ENCODE assay signal across 8 mouse cellular contexts in genomic region chr11:42419791-42420633, GRCm38 (mm10). TPM values are rescaled to one million over a fixed set of nuclear protein-coding genes. Genes with fewer than 3 reads are reported as not detected.
DNase-seq lines count a peak whose midpoint lies in the region; ATAC-seq lines count a peak whose summit lies in the region.

No protein-coding gene starts in this region.

- H3K36me3 ChIP-seq in kidney, embryonic 14.5 days (ENCODE audit: control insufficient read depth, insufficient read depth, low read length), result no peaks in the 10 kb centered on the region
- no peaks in the 10 kb centered on the region for H3K36me3 ChIP-seq in midbrain, embryonic 15.5 days (replicated peaks)

- no peaks in the 10 kb centered on the region for H3K9me3 ChIP-seq in kidney, embryonic 14.5 days (ENCODE audit: control insufficient read depth, low read length)
- no peaks in the 10 kb centered on the region for H3K9me3 ChIP-seq in midbrain, embryonic 15.5 days

- H3K4me3 ChIP-seq in kidney, embryonic 14.5 days (ENCODE audit: low read length), result peak overlapping the region; percentile 52
- peak overlapping the region; percentile 72 for H3K4me3 ChIP-seq in midbrain, embryonic 15.5 days

- H3K4me1 ChIP-seq in kidney, embryonic 14.5 days (ENCODE audit: control insufficient read depth, insufficient read depth, low read length), result no peaks in the 10 kb centered on the region
- peaks cover 26% of the 10 kb centered on the region for H3K4me1 ChIP-seq in midbrain, embryonic 15.5 days

- peak; percentile 81 for ATAC-seq in kidney, embryonic 14.5 days (ENCODE audit: low FRiP score, low TSS enrichment)
- peak; percentile 60 for ATAC-seq in frontal cortex, adult (ENCODE audit: low TSS enrichment)
- ATAC-seq in midbrain, embryonic 15.5 days (replicated peaks), result peak; percentile 87

- H3K9ac ChIP-seq in kidney, embryonic 14.5 days (ENCODE audit: low read depth, low read length), result peak overlapping the region; percentile 42
- peak overlapping the region; percentile 73 for H3K9ac ChIP-seq in midbrain, embryonic 15.5 days

- H3K27me3 ChIP-seq in kidney, embryonic 14.5 days (ENCODE audit: control insufficient read depth, insufficient read depth, low read length), result no peaks in the 10 kb centered on the region
- no peaks in the 10 kb centered on the region for H3K27me3 ChIP-seq in midbrain, embryonic 15.5 days (replicated peaks)

- no peak overlapping the region for H3K27ac ChIP-seq in kidney, embryonic 14.5 days (ENCODE audit: low read depth, low read length)
- peak overlapping the region; percentile 95 for H3K27ac ChIP-seq in midbrain, embryonic 15.5 days

- DNase-seq in kidney, postnatal 36 days, result no peak
- DNase-seq in cerebellum, adult 8-10 months, result peak; percentile 75
- peak; percentile 65 to 73 for DNase-seq in layer of hippocampus, postnatal 10 days (ENCODE audit: low spot score in 2 of 2)
- DNase-seq in spleen, postnatal 4 days (ENCODE audit: low spot score in 2 of 2), result no peak
- no peak for DNase-seq in spleen, postnatal 14 days (ENCODE audit: low spot score in 2 of 2)

- peak overlapping the region; percentile 70 for H3K4me2 ChIP-seq in kidney, embryonic 14.5 days (replicated peaks; ENCODE audit: low read depth, low read length)
- H3K4me2 ChIP-seq in midbrain, embryonic 15.5 days, result peak overlapping the region; percentile 69

- under 1% methylated on average over 31 of the region's 40 CpGs for WGBS in kidney, embryonic 14.5 days
- under 1% methylated on average over 20 of the region's 40 CpGs for WGBS in midbrain, embryonic 15.5 days

RNA-seq across cellular contexts. Expression of gene Gabrb2, which starts 0.5 kb away (rescaled TPM):
- 0.91 and 2.9 TPM in 2 replicates for polyA plus RNA-seq in kidney, embryonic 14.5 days (2014; fragmentation: Nextera tagmentation; extraction: Ambion mirVana)
- total RNA-seq in layer of hippocampus, postnatal 10 days (2021), result 100 to 1,000 TPM; 117 to 130 TPM
- polyA plus RNA-seq in midbrain, embryonic 15.5 days (2015; fragmentation: Nextera tagmentation; extraction: Ambion mirVana), result 44.2 and 50.7 TPM in 2 replicates

Comparison
In these comparisons a context has a peak if more than half of its experiments do, and no peak if none do; other contexts are left out.
1. DNase-seq: peak in cerebellum, adult 8-10 months (single experiment) and layer of hippocampus, postnatal 10 days (2 of 2); none in kidney, postnatal 36 days (0 of 2), spleen, postnatal 4 days (0 of 2) and spleen, postnatal 14 days (0 of 2).
2. RNA of gene Gabrb2, which starts 0.5 kb away (polyA plus RNA-seq): 44.2 to 50.7 TPM in midbrain, embryonic 15.5 days; 0.91 to 2.9 TPM in kidney, embryonic 14.5 days; every median in the first group is over 10 times any median in the second.
3. Peak in every context shown above with its lines, with median percentiles within 50 percentile points of each other: ATAC-seq.